Mouse (Mus musculus) MEL (cell line): ENCODE measurements around the gene Serpinb12. TPM values are rescaled to one million over a fixed set of nuclear protein-coding genes. Genes with fewer than 3 reads are reported as not detected.

ENCODE experiments used
- DNase-seq: peaks from one replicate; pipeline ENCODE4 v3.0.0; 2011; ENCODE audit warnings: low read depth, low spot score
- H3K27ac ChIP-seq: 2 replicates; pipeline ENCODE4 v1.5.1; 2012; ENCODE audit warnings: low read depth, mild to moderate bottlenecking, control low read depth, low read length, moderate library complexity; ENCODE audit not compliant: control insufficient read depth
- H3K27me3 ChIP-seq, 2 experiments: fragments of 150-350 bp in 1 of 2; sonication (generic) in 1 of 2; 2 replicates each; pipeline ENCODE4 v1.6.1; 2012; ENCODE audit warnings: low read length in 2 of 2, mild to moderate bottlenecking in 2 of 2, improper control_type of control experiment in 1 of 2, moderate library complexity in 1 of 2; ENCODE audit not compliant: insufficient read depth in 2 of 2, control insufficient read depth in 1 of 2
- H3K36me3 ChIP-seq, 2 experiments: 2 replicates each; pipeline ENCODE4 v1.6.1; 2012 to 2014; ENCODE audit warnings: low read length in 2 of 2, improper control_type of control experiment in 1 of 2, inconsistent platforms in 1 of 2, mild to moderate bottlenecking in 1 of 2; ENCODE audit not compliant: insufficient read depth in 2 of 2, control insufficient read depth in 1 of 2
- H3K4me1 ChIP-seq, 2 experiments: fragments of 150-350 bp in 1 of 2; sonication (generic) in 1 of 2; 2 replicates each; pipeline ENCODE4 v1.6.1; 2012; ENCODE audit warnings: low read length in 2 of 2, improper control_type of control experiment in 1 of 2, mild to moderate bottlenecking in 1 of 2; ENCODE audit not compliant: insufficient read depth in 2 of 2, control insufficient read depth in 1 of 2
- H3K4me3 ChIP-seq, 2 experiments: fragments of 150-350 bp in 1 of 2; sonication (generic) in 1 of 2; 2 replicates each; pipeline ENCODE4 v1.5.1; 2012; ENCODE audit warnings: low read depth in 2 of 2, low read length in 2 of 2, mild to moderate bottlenecking in 2 of 2, moderate library complexity in 2 of 2, control low read depth in 1 of 2, improper control_type of control experiment in 1 of 2; ENCODE audit not compliant: control insufficient read depth in 1 of 2, insufficient read depth in 1 of 2
- H3K79me2 ChIP-seq: 2 replicates; pipeline ENCODE4 v1.6.1; 2012; ENCODE audit warnings: mild to moderate bottlenecking, low read length, moderate library complexity; ENCODE audit not compliant: control insufficient read depth, poor library complexity, insufficient read depth
- H3K9ac ChIP-seq: 2 replicates; pipeline ENCODE4 v1.6.1; 2012; ENCODE audit warnings: low read depth, mild to moderate bottlenecking, control low read depth, low read length, moderate library complexity; ENCODE audit not compliant: control insufficient read depth, poor library complexity, severe bottlenecking
- H3K9me3 ChIP-seq: fragments of 150-350 bp; sonication (generic); replicated peaks from 2 replicates; pipeline ENCODE4 v1.6.1; 2012; ENCODE audit warnings: mild to moderate bottlenecking, low read length, improper control_type of control experiment, moderate library complexity; ENCODE audit not compliant: insufficient read depth
- MAFK ChIP-seq: IDR thresholded peaks from 2 replicates; pipeline ENCODE4 v1.6.1; 2011; ENCODE audit warnings: low read depth, mild to moderate bottlenecking, low read length, improper control_type of control experiment, borderline replicate concordance
- MAZ ChIP-seq: IDR thresholded peaks from 2 replicates; pipeline ENCODE4 v1.6.1; 2012; ENCODE audit warnings: low read depth, mild to moderate bottlenecking, inconsistent platforms, low read length, improper control_type of control experiment
- MYC ChIP-seq: IDR thresholded peaks from 2 replicates; pipeline ENCODE4 v1.6.1; 2011; ENCODE audit warnings: low read depth, mild to moderate bottlenecking, low read length, improper control_type of control experiment, moderate library complexity
- NELFE ChIP-seq: IDR thresholded peaks from 2 replicates; pipeline ENCODE4 v1.6.1; 2011; ENCODE audit warnings: low read depth, low read length, improper control_type of control experiment
- POLR2AphosphoS5 ChIP-seq: IDR thresholded peaks from 2 replicates; pipeline ENCODE4 v1.6.1; 2012; ENCODE audit warnings: low read depth, borderline replicate concordance, mild to moderate bottlenecking, inconsistent platforms, low read length, moderate library complexity, mixed read lengths
- SIN3A ChIP-seq: IDR thresholded peaks from 2 replicates; pipeline ENCODE4 v1.6.1; 2012; ENCODE audit warnings: low read length, improper control_type of control experiment, inconsistent platforms
- ZMIZ1 ChIP-seq: IDR thresholded peaks from 2 replicates; pipeline ENCODE4 v1.6.1; 2012; ENCODE audit warnings: low read depth, mild to moderate bottlenecking, inconsistent platforms, low read length, improper control_type of control experiment, moderate library complexity
- polyA plus RNA-seq, 2 experiments: library from polyadenylated mRNA; stranded (reverse) in 1 of 2; unstranded in 1 of 2; fragments of >175 nt in 1 of 2; fragments of >200 nt in 1 of 2; gene quantifications; 2 replicates each; pipeline versions ENCODE4 v1.2.1 to v1.2.4; 2012; ENCODE audit warnings: low replicate concordance in 2 of 2, low read depth in 1 of 2; ENCODE audit not compliant: insufficient read length in 2 of 2, insufficient read depth in 1 of 2, missing spikeins in 1 of 2
- total RNA-seq: library from RNA; depleted of rRNA; stranded (reverse); fragments of 300-350 nt; gene quantifications from 2 replicates; pipeline ENCODE4 v1.2.3, GENCODE M21; 2012; rRNA removed

Serpinb12 gene
- total and polyA plus RNA-seq, 3 experiments: not detected

- TF ChIP-seq MAZ (no peak), MYC (no peak), ZMIZ1 (no peak), MAFK (no peak), SIN3A (no peak), POLR2AphosphoS5 (no peak), NELFE (no peak)
- H3K9me3 ChIP-seq: no peaks in the 10 kb centered on the region
- no peaks in the 10 kb centered on the region for H3K36me3 ChIP-seq
- H3K4me1 ChIP-seq: no peaks in the 10 kb centered on the region
- DNase-seq: no peak
- H3K27ac ChIP-seq: no peak overlapping the region
- H3K9ac ChIP-seq: no peak overlapping the region
- H3K27me3 ChIP-seq: peaks cover 0 to 4% of the 10 kb centered on the region in 2 experiments; a peak in 3 of 4 replicates
- no peaks in the 10 kb centered on the region for H3K79me2 ChIP-seq
- no peak overlapping the region for H3K4me3 ChIP-seq
Observed at GRCm38 (mm10) chr1:107006316-107006715, 72.1 kb downstream of the Serpinb12 start.

Other genes with a start within 250 kb of the Serpinb12 start
- 26.0 and 30.9 TPM in 2 replicates for gene Bcl2, start 220.2 kb upstream of the Serpinb12 start, total RNA-seq
- 10 to 100 TPM; 38.8 to 87.0 TPM for gene Bcl2, start 220.2 kb upstream of the Serpinb12 start, polyA plus RNA-seq
- 15.1 and 15.3 TPM in 2 replicates for gene Kdsr, start 174.7 kb upstream of the Serpinb12 start, total RNA-seq
- gene Kdsr, start 174.7 kb upstream of the Serpinb12 start, polyA plus RNA-seq: 10 to 100 TPM in 1 of 2 experiments, not detected in 1; 20.3 TPM
- gene Vps4b, start 137.7 kb upstream of the Serpinb12 start, total RNA-seq: 65.3 and 80.4 TPM in 2 replicates
- 10 to 100 TPM; 43.9 to 91.1 TPM for gene Vps4b, start 137.7 kb upstream of the Serpinb12 start, polyA plus RNA-seq
- gene Serpinb5, start 73.3 kb upstream of the Serpinb12 start, total RNA-seq: not detected in 2 replicates
- not detected for gene Serpinb5, start 73.3 kb upstream of the Serpinb12 start, polyA plus RNA-seq
- not detected in 2 replicates for gene Serpinb13, start 46.5 kb downstream of the Serpinb12 start, total RNA-seq
- gene Serpinb13, start 46.5 kb downstream of the Serpinb12 start, polyA plus RNA-seq: not detected
- gene Serpinb3a, start 117.9 kb downstream of the Serpinb12 start, total RNA-seq: not detected in 2 replicates
- not detected for gene Serpinb3a, start 117.9 kb downstream of the Serpinb12 start, polyA plus RNA-seq
- not detected in 2 replicates for gene Serpinb3d, start 149.1 kb downstream of the Serpinb12 start, total RNA-seq
- not detected for gene Serpinb3d, start 149.1 kb downstream of the Serpinb12 start, polyA plus RNA-seq